Mouse (Mus musculus): ENCODE results near the gene Elp4. TPM values are rescaled to one million over a fixed set of nuclear protein-coding genes. Genes with fewer than 3 reads are reported as not detected.

The Elp4 gene
- total and polyA plus RNA-seq, 3 experiments = 15.8 to 16.0 TPM; not detected in 1

DNA sequence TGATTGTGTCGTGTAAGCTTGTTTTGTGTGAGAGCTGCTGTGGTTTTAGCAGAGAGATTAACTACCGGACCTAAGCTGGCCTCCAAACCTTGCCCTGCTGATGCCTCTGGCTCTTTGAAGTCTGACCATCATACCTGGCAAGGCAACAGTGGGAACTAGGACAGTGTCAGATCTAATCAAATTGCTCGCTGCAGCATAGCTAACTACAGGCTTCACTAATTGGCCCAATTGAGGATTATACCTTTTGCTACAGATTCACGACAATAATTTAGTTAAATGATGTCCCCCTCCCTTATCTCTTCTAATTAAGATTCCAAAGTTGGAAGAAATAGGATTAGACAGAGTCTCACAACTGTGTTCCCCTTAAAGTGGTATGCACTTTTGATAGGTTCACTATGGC, 116.6 kb downstream of the Elp4 start:
- no peak overlapping the region for H3K9ac ChIP-seq (ENCODE audit: control insufficient read depth, low read depth, low read length, poor library complexity, severe bottlenecking)
- peaks cover 2 to 9% of the 10 kb centered on the region in 2 experiments for H3K4me1 ChIP-seq (ENCODE audit: control insufficient read depth in 1 of 2, insufficient read depth in 2 of 2, low read length in 2 of 2)
- no peak for DNase-seq (ENCODE audit: low read depth, low spot score)
- H3K4me3 ChIP-seq (ENCODE audit: control insufficient read depth in 1 of 2, insufficient read depth in 1 of 2, low read depth in 2 of 2, low read length in 2 of 2) = no peak overlapping the region
- H3K79me2 ChIP-seq (ENCODE audit: control insufficient read depth, insufficient read depth, low read length, poor library complexity) = no peaks in the 10 kb centered on the region
- no peaks in the 10 kb centered on the region for H3K9me3 ChIP-seq (replicated peaks; ENCODE audit: insufficient read depth, low read length)
- H3K27me3 ChIP-seq (ENCODE audit: control insufficient read depth in 1 of 2, insufficient read depth in 2 of 2, low read length in 2 of 2) = no peaks in the 10 kb centered on the region
- peaks cover 0 to 16% of the 10 kb centered on the region in 2 experiments; a peak in 2 of 4 replicates for H3K36me3 ChIP-seq (ENCODE audit: control insufficient read depth in 1 of 2, insufficient read depth in 2 of 2, low read length in 2 of 2)
- TF ChIP-seq TBP (IDR thresholded peaks at IDR 0.05; ENCODE audit: low read depth, low read length) (no peak), GATA1 (IDR thresholded peaks at IDR 0.05; ENCODE audit: low read depth, low read length) (no peak), GABPA (IDR thresholded peaks at IDR 0.05; ENCODE audit: low read depth, low read length) (no peak)
- no peak overlapping the region for H3K27ac ChIP-seq (ENCODE audit: control insufficient read depth, low read depth, low read length)

DNA sequence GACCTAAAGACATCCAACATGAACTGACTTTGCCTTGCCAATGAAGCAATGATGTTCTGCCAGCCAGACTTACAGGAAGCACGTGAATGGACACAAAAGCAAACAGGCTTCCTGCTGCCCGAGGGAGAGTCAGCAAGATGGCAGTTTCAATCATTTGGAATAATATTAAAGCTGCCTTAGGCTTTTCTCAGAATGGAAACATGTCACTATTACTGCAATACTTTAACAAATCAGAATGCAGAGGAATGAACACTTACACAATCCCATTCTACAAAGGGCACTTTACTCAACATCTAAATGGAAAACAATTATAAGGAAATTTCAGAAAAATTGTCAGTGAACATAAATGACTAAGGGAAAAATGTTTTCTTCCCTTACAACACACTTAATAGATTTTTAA, 117.4 kb downstream of the Elp4 start:
- no peaks in the 10 kb centered on the region for H3K9me3 ChIP-seq (replicated peaks; ENCODE audit: insufficient read depth, low read length)
- DNase-seq (ENCODE audit: low read depth, low spot score) = no peak
- TF ChIP-seq ZMIZ1 (IDR thresholded peaks at IDR 0.05; ENCODE audit: low read depth, low read length) (no peak), ZNF384 (IDR thresholded peaks at IDR 0.05; ENCODE audit: low read depth, low read length) (no peak), CHD2 (IDR thresholded peaks at IDR 0.05; ENCODE audit: low read length) (no peak), BHLHE40 (IDR thresholded peaks at IDR 0.05; ENCODE audit: borderline replicate concordance, low read depth, low read length) (no peak)

DNA sequence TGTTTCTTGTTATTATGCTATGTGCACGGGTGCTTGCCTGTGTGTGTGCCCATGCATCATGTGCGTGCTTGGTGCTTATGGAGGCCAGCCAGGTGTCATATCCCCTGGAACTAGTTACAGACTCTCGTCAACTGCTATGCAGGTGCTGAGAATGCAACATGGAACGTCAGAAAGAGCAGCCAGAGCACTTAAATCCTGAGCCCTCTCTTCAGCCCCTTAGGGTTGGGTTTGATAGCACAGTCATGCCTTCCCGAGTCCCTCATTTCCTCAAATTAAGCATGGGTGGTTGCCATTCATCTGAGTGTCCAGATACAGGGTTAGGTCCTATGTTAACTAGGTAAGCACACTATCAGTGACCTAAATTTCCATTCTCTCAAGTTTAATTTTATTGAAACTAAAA, 121.5 kb downstream of the Elp4 start:
- no peak for TF ChIP-seq ETS1 (IDR thresholded peaks at IDR 0.05; ENCODE audit: low read depth, low read length)
- no peak for TF ChIP-seq BHLHE40 (IDR thresholded peaks at IDR 0.05; ENCODE audit: borderline replicate concordance, low read depth, low read length)
- TF ChIP-seq POLR2AphosphoS5 (IDR thresholded peaks at IDR 0.05; ENCODE audit: borderline replicate concordance, low read depth, low read length) = no peak
- TF ChIP-seq HCFC1 (IDR thresholded peaks at IDR 0.05; ENCODE audit: low read depth, low read length) = no peak
- no peak for TF ChIP-seq TAL1 (IDR thresholded peaks at IDR 0.05; ENCODE audit: low read length)
- TF ChIP-seq MEF2A (IDR thresholded peaks at IDR 0.05; ENCODE audit: extremely low read depth, insufficient replicate concordance, low read depth, low read length, poor library complexity, severe bottlenecking) = no peak
- no peak for TF ChIP-seq POLR2A (IDR thresholded peaks at IDR 0.05; ENCODE audit: control insufficient read depth in 1 of 2, insufficient read depth in 1 of 2, low read depth in 1 of 2, low read length in 2 of 2, poor library complexity in 1 of 2)
- DNase-seq (ENCODE audit: low read depth, low spot score) = no peak
- Histone ChIP-seq H3K9ac (ENCODE audit: control insufficient read depth, low read depth, low read length, poor library complexity, severe bottlenecking) (no peak overlapping the region), H3K4me3 (ENCODE audit: control insufficient read depth in 1 of 2, insufficient read depth in 1 of 2, low read depth in 2 of 2, low read length in 2 of 2) (no peak overlapping the region), H3K9me3 (replicated peaks; ENCODE audit: insufficient read depth, low read length) (no peaks in the 10 kb centered on the region), H3K27me3 (ENCODE audit: control insufficient read depth in 1 of 2, insufficient read depth in 2 of 2, low read length in 2 of 2) (no peaks in the 10 kb centered on the region), H3K79me2 (ENCODE audit: control insufficient read depth, insufficient read depth, low read length, poor library complexity) (no peaks in the 10 kb centered on the region), H3K27ac (ENCODE audit: control insufficient read depth, low read depth, low read length) (no peak overlapping the region), H3K4me1 (ENCODE audit: control insufficient read depth in 1 of 2, insufficient read depth in 2 of 2, low read length in 2 of 2) (no peaks in the 10 kb centered on the region), H3K36me3 (ENCODE audit: control insufficient read depth in 1 of 2, insufficient read depth in 2 of 2, low read length in 2 of 2) (peaks cover 0 to 6% of the 10 kb centered on the region in 2 experiments; a peak in 2 of 4 replicates)

More for the DNA sequence above, 117.4 kb downstream of the Elp4 start:
- no peaks in the 10 kb centered on the region for H3K79me2 ChIP-seq (ENCODE audit: control insufficient read depth, insufficient read depth, low read length, poor library complexity)
- H3K9ac ChIP-seq (ENCODE audit: control insufficient read depth, low read depth, low read length, poor library complexity, severe bottlenecking) = no peak overlapping the region
- peaks cover 0 to 16% of the 10 kb centered on the region in 2 experiments; a peak in 2 of 4 replicates for H3K36me3 ChIP-seq (ENCODE audit: control insufficient read depth in 1 of 2, insufficient read depth in 2 of 2, low read length in 2 of 2)
- H3K27me3 ChIP-seq (ENCODE audit: control insufficient read depth in 1 of 2, insufficient read depth in 2 of 2, low read length in 2 of 2) = no peaks in the 10 kb centered on the region
- H3K4me1 ChIP-seq (ENCODE audit: control insufficient read depth in 1 of 2, insufficient read depth in 2 of 2, low read length in 2 of 2) = peaks cover 2 to 9% of the 10 kb centered on the region in 2 experiments
- no peak overlapping the region for H3K27ac ChIP-seq (ENCODE audit: control insufficient read depth, low read depth, low read length)
- no peak overlapping the region for H3K4me3 ChIP-seq (ENCODE audit: control insufficient read depth in 1 of 2, insufficient read depth in 1 of 2, low read depth in 2 of 2, low read length in 2 of 2)

All from MEL (cell line).